Mouse (Mus musculus) liver, postnatal 0 days (tissue): ENCODE measurements around the gene Phf12. TPM values are rescaled to one million over a fixed set of nuclear protein-coding genes. Genes with fewer than 3 reads are reported as not detected.

Experiments
- ATAC-seq: fragments of 200-750 bp; cut with Nextera tagmentation; 2 replicates; pipeline ENCODE4 v1.8.0; 2017; ENCODE audit warnings: mild to moderate bottlenecking, moderate library complexity
- DNase-seq: peaks from one replicate; pipeline ENCODE4 v3.0.0-alpha.2; 2016
- H3K27ac ChIP-seq: fragments of 300-500 bp; sonication (generic); 2 replicates; pipeline ENCODE4 v1.5.1; 2014; ENCODE audit warnings: antibody characterized with exemption, moderate library complexity, mild to moderate bottlenecking, low read depth
- H3K27me3 ChIP-seq: fragments of 300-500 bp; sonication (generic); 2 replicates; pipeline ENCODE4 v1.6.1; 2014; ENCODE audit warnings: low read length, control low read depth, mixed read lengths; ENCODE audit not compliant: insufficient read depth
- H3K36me3 ChIP-seq: fragments of 300-500 bp; sonication (generic); replicated peaks from 2 replicates; pipeline ENCODE4 v1.6.1; 2014; ENCODE audit warnings: mild to moderate bottlenecking, control low read depth, low read length, moderate library complexity, mixed read lengths; ENCODE audit not compliant: insufficient read depth
- H3K4me1 ChIP-seq: fragments of 300-500 bp; sonication (generic); 2 replicates; pipeline ENCODE4 v1.6.1; 2014; ENCODE audit warnings: antibody characterized with exemption, mild to moderate bottlenecking, control low read depth; ENCODE audit not compliant: insufficient read depth
- H3K4me2 ChIP-seq: fragments of 300-500 bp; sonication (generic); 2 replicates; pipeline ENCODE4 v1.6.1; 2014; ENCODE audit warnings: low read depth, mild to moderate bottlenecking, low read length, moderate library complexity, mixed read lengths
- H3K4me3 ChIP-seq: fragments of 300-500 bp; sonication (generic); 2 replicates; pipeline ENCODE4 v1.5.1; 2014; ENCODE audit warnings: low read depth, low read length
- H3K9ac ChIP-seq: fragments of 300-500 bp; sonication (generic); replicated peaks from 2 replicates; pipeline ENCODE4 v1.6.1; 2014; ENCODE audit warnings: mild to moderate bottlenecking, moderate library complexity
- H3K9me3 ChIP-seq: fragments of 300-500 bp; sonication (generic); 2 replicates; pipeline ENCODE4 v1.6.1; 2016; ENCODE audit warnings: mild to moderate bottlenecking, control low read depth, low read length, mixed read lengths
- CTCF ChIP-seq: sonication (generic); IDR thresholded peaks from 2 replicates; pipeline ENCODE4 v1.5.1; 2016; ENCODE audit warnings: antibody characterized with exemption, low read depth
- EP300 ChIP-seq: IDR thresholded peaks from 2 replicates; pipeline ENCODE4 v1.6.1; 2016; ENCODE audit warnings: antibody characterized with exemption, low read depth, mild to moderate bottlenecking
- WGBS: fragments of 180-500 bp; shearing (Covaris S2); extraction: QIAGEN DNeasy Blood & Tissue Kit; methylation state at CpG from one replicate; pipeline ENCODE4 v1.1.7; 2014; ENCODE audit not compliant: insufficient replicate concordance; 5-methylcytosine and 5-hydroxymethylcytosine counted together
- polyA plus RNA-seq: library from polyadenylated mRNA; unstranded; fragments of >200 nt; fragmentation: Nextera tagmentation; extraction: Ambion mirVana; gene quantifications from 2 replicates; pipeline ENCODE4 v1.2.1, GENCODE M21; 2015

Gene Phf12
- polyA plus RNA-seq, 1 experiment from 2014 or later = 5.1 TPM

- 72% methylated on average over 6 of the region's 6 CpGs for WGBS
- ATAC-seq (no peak), DNase-seq (no peak)
- Histone ChIP-seq H3K4me1 (peaks cover 6% of the 10 kb centered on the region; the same call in 1 of the 2 replicates), H3K27ac (no peak overlapping the region), H3K4me2 (no peak overlapping the region), H3K36me3 (no peaks in the 10 kb centered on the region), H3K27me3 (0 out of 2 replicates have a peak, but pooled peaks cover 8% of the 10 kb centered on the region), H3K9ac (no peak overlapping the region), H3K9me3 (no peaks in the 10 kb centered on the region), H3K4me3 (no peak overlapping the region)
- TF ChIP-seq CTCF (no peak), EP300 (no peak)
These were observed 4.4 kb upstream of the Phf12 start for GRCm38 (mm10) chr11:77978161-77978560.

GRCm38 (mm10) chr11:77979221-77979809 lies 3.2 kb upstream of the Phf12 start:
- TF ChIP-seq EP300 = no peak
- TF ChIP-seq CTCF = no peak
- DNase-seq = peak; percentile 9
- no peaks in the 10 kb centered on the region for H3K36me3 ChIP-seq
- no peak overlapping the region for H3K4me3 ChIP-seq
- H3K9ac ChIP-seq = no peak overlapping the region
- ATAC-seq = no peak
- no peak overlapping the region for H3K4me2 ChIP-seq
- peaks cover 6% of the 10 kb centered on the region; the same call in 1 of the 2 replicates for H3K4me1 ChIP-seq
- no peak overlapping the region for H3K27ac ChIP-seq
- H3K9me3 ChIP-seq = no peaks in the 10 kb centered on the region
- 74% methylated on average over 8 of the region's 8 CpGs for WGBS
- H3K27me3 ChIP-seq = 0 out of 2 replicates have a peak, but pooled peaks cover 8% of the 10 kb centered on the region

GRCm38 (mm10) chr11:77980281-77981204 lies 2.0 kb upstream of the Phf12 start:
- 26% methylated on average over 11 of the region's 11 CpGs for WGBS
- no peak overlapping the region for H3K27ac ChIP-seq

GRCm38 (mm10) chr11:77981609-77982440 lies 729 bp upstream of the Phf12 start:
- WGBS = under 1% methylated on average over 29 of the region's 29 CpGs
- DNase-seq (peak; percentile 92), ATAC-seq (peak; percentile 79)
- Histone ChIP-seq H3K4me3 (peak overlapping the region; percentile 93), H3K4me1 (peaks cover 12% of the 10 kb centered on the region; the same call in 1 of the 2 replicates), H3K36me3 (peaks cover 6% of the 10 kb centered on the region; the same call in 1 of the 2 replicates), H3K9ac (peak overlapping the region; percentile 17; the same call in 1 of the 2 replicates), H3K9me3 (no peaks in the 10 kb centered on the region), H3K27me3 (0 out of 2 replicates have a peak, but pooled peaks cover 4% of the 10 kb centered on the region), H3K4me2 (peak overlapping the region; percentile 88), H3K27ac (peak overlapping the region; percentile 97)
- TF ChIP-seq EP300 (peak; percentile 42), CTCF (no peak)

More at GRCm38 (mm10) chr11:77980281-77981204, 2.0 kb upstream of the Phf12 start:
- Histone ChIP-seq H3K4me1 (peaks cover 8% of the 10 kb centered on the region; the same call in 1 of the 2 replicates), H3K9ac (no peak overlapping the region), H3K9me3 (no peaks in the 10 kb centered on the region), H3K4me2 (peak overlapping the region; percentile 88; the same call in 1 of the 2 replicates), H3K27me3 (0 out of 2 replicates have a peak, but pooled peaks cover 4% of the 10 kb centered on the region), H3K36me3 (no peaks in the 10 kb centered on the region), H3K4me3 (no peak overlapping the region)
- ATAC-seq = no peak
- peak; percentile 46 for DNase-seq
- TF ChIP-seq EP300 (no peak), CTCF (peak; percentile 73)

GRCm38 (mm10) chr11:77983191-77983936 lies 810 bp downstream of the Phf12 start:
- H3K27ac ChIP-seq = peak overlapping the region; percentile 94
- peaks cover 13% of the 10 kb centered on the region for H3K36me3 ChIP-seq
- H3K4me3 ChIP-seq = peak overlapping the region; percentile 93
- H3K4me2 ChIP-seq = peak overlapping the region; percentile 88
- peak overlapping the region; percentile 96 for H3K9ac ChIP-seq
- H3K27me3 ChIP-seq = no peaks in the 10 kb centered on the region
- H3K4me1 ChIP-seq = peaks cover 12% of the 10 kb centered on the region; the same call in 1 of the 2 replicates
- H3K9me3 ChIP-seq = no peaks in the 10 kb centered on the region
- TF ChIP-seq CTCF = no peak
- TF ChIP-seq EP300 = no peak
- WGBS = under 1% methylated on average over 25 of the region's 32 CpGs
- DNase-seq = peak; percentile 72
- no peak for ATAC-seq
